Mouse (Mus musculus): ENCODE data around the gene Slit3.

The Slit3 gene

GRCm38 (mm10) chr11:35275300-35275699 is 154.3 kb downstream of the Slit3 start:
- DNase-seq (ENCODE audit: low spot score), result no peak

GRCm38 (mm10) chr11:35276001-35276400 is 155.0 kb downstream of the Slit3 start:
- no peak for DNase-seq (ENCODE audit: low spot score)

GRCm38 (mm10) chr11:35278128-35278769 is 157.2 kb downstream of the Slit3 start:
- no peak for DNase-seq (ENCODE audit: low spot score)

GRCm38 (mm10) chr11:35280826-35281225 is 159.8 kb downstream of the Slit3 start:
- no peak for DNase-seq (ENCODE audit: low spot score)

DNA sequence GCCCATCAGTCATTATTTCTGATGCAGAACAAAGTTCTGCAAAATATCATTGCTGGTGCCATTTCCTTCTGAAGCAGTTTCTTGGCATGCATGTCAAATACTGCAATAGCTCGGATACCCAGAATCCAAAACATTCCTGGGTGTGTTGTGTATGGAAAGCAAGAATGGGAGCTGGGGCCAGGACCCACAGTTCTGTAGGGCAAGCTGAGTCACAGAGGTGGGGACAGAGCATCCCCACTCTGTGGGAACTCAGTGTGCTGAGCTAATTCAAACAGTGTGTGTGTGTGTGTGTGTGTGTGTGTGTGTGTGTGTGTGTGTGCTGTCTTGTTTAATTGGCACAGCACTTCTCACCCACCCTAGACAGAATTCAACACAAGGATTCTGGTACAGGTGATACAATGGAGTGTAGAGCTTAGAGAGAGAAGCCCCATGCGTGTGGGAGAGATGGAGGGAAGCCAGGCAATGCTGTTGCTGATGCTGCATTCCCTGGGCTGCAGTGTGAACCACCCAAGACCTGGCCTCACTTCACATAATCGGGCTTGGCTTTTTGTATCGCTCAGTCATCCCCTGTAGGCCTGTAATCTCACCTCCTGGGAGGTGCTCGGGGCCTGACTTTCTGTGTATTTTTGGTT is 161.1 kb downstream of the Slit3 start:
- no peak for DNase-seq (ENCODE audit: low spot score)

- DNase-seq (ENCODE audit: low spot score), result peak; percentile 2
Measured at GRCm38 (mm10) chr11:35282825-35283571, 162.0 kb downstream of the Slit3 start.

DNA sequence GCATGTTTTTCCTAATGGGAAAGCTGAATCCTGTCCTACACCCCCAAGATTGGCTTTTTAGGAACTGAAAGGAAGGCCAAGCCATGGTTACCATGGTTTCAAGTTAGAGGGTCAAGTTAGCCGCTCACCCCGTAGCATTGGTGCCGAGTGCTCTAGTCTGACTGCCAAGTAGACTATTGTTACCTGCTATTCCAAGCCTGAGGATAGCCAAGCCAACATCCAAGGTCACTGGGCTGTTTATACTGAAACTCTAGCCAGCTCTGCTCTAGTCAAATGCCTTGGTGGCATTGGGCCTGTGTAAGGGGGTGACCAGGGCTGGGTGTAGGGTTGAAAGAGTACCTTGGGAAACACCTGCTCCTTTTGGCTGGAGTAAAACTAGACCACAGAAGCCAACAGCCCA is 162.7 kb downstream of the Slit3 start:
- DNase-seq (ENCODE audit: low spot score), result no peak

DNA sequence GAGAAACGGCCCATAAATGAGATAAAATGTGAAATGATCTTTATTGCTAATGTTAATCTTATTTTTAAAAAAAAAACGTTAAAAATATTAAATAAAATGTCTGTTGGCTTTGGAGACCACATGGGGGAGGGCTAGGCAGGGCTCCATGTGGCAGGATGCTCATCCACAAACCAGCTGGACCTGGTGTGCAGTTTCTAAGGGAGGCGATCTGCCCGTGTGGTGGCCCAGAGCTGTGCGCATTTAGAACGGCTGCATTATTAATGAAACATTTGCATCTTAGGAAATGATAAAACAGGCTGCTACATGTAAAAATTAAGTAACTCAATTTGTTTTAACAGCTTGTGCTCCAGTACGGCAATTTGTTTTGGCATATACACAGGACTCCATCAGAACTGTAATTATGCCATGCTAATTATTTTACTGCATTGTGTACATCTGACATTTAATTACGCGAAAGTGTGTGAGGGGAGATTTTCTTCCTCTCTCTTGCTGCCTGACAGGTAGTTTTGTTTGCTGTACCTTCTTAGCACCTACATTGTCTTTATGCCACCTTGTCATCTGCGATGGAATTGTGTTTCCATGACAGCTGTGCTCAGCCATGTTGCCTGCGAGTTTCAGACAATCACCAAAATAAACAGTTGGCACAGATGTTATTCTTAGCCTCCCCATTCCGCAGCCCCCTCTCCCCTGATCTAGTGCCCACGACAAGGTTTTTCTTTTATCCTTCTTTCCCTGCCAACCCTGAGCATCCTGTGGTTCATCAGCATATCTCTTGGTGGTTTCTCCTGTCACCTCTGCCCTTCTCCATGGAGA is 165.8 kb downstream of the Slit3 start:
- DNase-seq (ENCODE audit: low spot score), result no peak

- DNase-seq (ENCODE audit: low spot score), result no peak
Measured at GRCm38 (mm10) chr11:35288056-35288455, 167.0 kb downstream of the Slit3 start.

DNA sequence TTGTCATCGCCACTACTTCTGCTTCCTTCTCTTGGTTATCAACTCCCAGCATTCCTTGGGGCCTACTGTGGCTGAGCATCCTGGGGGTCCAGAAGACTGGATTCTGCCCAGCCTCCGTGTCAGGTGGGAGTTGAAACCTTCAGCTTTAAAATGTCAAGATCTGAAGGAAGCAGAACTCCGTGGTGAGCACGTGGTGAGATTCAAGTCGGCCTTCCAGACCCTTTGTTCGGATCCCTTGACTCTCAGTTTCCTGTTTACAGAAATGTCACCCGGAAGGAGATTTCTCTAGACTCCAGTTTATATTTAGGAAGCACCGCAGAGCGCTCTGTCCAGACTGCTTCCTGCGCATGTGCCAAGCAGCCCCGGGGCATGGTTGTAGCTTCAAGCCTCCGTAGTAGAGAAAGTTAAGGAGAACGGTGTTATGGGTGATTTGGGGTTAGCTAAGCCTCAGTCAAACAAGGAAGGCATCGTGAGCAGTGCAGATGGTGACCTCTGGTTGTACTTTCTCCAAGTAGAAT is 167.8 kb downstream of the Slit3 start:
- DNase-seq (ENCODE audit: low spot score), result no peak

- DNase-seq (ENCODE audit: low spot score), result no peak
Measured at GRCm38 (mm10) chr11:35292228-35292747, 171.3 kb downstream of the Slit3 start.

- no peak for DNase-seq (ENCODE audit: low spot score)
Measured at GRCm38 (mm10) chr11:35293197-35293596, 172.2 kb downstream of the Slit3 start.

GRCm38 (mm10) chr11:35294670-35295069 is 173.6 kb downstream of the Slit3 start:
- no peak for DNase-seq (ENCODE audit: low spot score)

- DNase-seq (ENCODE audit: low spot score), result no peak
Measured at GRCm38 (mm10) chr11:35295162-35295799, 174.3 kb downstream of the Slit3 start.

- no peak for DNase-seq (ENCODE audit: low spot score)
Measured at GRCm38 (mm10) chr11:35296803-35297202, 175.8 kb downstream of the Slit3 start.

DNA sequence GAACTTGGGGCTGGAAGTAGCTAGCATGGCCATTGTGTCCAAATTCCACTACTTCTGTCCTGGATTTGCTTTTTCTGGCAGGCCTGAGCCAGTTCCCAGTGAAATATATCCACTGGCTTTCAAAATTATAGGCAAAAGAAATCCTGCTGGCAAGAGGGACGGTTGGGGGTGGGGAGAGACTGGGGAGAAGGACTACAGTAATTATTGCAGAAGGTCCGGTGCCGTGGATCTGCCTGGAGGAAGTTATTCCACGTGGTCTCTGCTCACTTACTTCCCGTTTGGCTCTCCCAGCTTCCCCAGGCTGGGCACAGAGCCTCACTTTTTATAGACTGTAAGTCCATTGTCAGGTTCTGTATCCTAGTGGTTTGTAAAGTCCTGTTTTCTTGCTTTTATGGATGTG is 176.3 kb downstream of the Slit3 start:
- no peak for DNase-seq (ENCODE audit: low spot score)

DNA sequence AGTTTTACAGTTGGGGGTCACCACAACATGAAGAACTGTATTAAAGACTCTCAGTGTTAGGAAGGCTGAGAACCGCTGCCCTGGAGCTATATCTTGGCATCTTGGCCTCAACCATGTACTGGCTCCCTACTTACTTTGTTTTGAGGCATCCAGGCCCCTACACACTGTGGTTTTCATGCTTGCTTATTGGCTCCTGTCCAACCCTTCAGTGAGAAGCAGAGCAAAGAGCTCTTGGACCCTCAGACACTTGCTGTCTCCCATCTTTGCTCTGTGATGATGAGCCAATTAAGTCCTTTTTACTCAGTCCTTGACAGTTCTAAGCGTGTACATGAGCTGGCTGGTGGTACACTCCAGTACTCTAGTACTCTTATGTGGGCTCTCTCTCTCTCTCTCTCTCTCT is 177.5 kb downstream of the Slit3 start:
- DNase-seq (ENCODE audit: low spot score), result no peak

DNA sequence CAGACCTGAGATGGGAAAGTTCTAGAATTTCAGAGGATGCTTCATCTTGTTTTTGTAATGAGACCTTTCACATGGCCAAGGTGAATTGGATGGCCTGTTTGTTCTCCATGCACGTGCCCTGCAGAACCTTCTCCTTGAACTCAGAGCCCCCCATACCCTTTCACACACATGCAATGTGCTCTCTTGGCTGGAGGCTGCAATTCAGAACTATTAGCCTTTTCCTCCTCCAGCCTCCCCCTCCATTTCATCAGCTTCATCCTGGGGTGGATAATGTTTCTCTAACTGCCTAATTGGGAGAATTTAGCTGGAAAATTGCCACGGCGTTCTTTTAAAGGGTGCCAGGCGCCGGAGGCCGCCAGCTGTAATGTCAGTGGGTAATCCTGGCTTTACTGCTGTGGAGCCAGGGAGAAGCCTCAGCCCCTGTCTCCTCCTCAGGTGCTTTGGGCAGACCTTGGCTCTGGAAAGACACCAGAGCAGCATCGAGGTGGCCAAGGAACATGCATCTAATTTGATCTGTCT is 178.9 kb downstream of the Slit3 start:
- no peak for DNase-seq (ENCODE audit: low spot score)

- DNase-seq (ENCODE audit: low spot score), result no peak
Measured at GRCm38 (mm10) chr11:35302272-35302671, 181.2 kb downstream of the Slit3 start.

- no peak for DNase-seq (ENCODE audit: low spot score)
Measured at GRCm38 (mm10) chr11:35304216-35304975, 183.4 kb downstream of the Slit3 start.

All from T-cell, adult 2 months (primary cell).